Mouse (Mus musculus) ES-E14 (cell line): ENCODE results near the gene Tnip1. TPM values are rescaled to one million over a fixed set of nuclear protein-coding genes. Genes with fewer than 3 reads are reported as not detected.

Experiments used
- DNase-seq: peaks from one replicate; pipeline ENCODE4 v3.0.0-alpha.2; 2013; ENCODE audit warnings: low read depth, low spot score
- H3K27ac ChIP-seq: 2 replicates; pipeline ENCODE4 v1.5.1; 2012; ENCODE audit warnings: low read depth, mild to moderate bottlenecking, low read length, moderate library complexity, mixed read lengths; ENCODE audit not compliant: poor library complexity, insufficient read depth, severe bottlenecking
- H3K36me3 ChIP-seq: 2 replicates; pipeline ENCODE4 v1.6.1; 2012; ENCODE audit warnings: mild to moderate bottlenecking, low read length, moderate library complexity, mixed read lengths; ENCODE audit not compliant: control insufficient read depth, poor library complexity, insufficient read depth, severe bottlenecking
- H3K4me1 ChIP-seq, 2 experiments: fragments of 150-350 bp in 1 of 2; sonication (generic) in 1 of 2; 2 replicates each; pipeline ENCODE4 v1.6.1; 2012; ENCODE audit warnings: low read length in 2 of 2, mild to moderate bottlenecking in 1 of 2, mixed read lengths in 1 of 2; ENCODE audit not compliant: control insufficient read depth in 2 of 2, insufficient read depth in 2 of 2, poor library complexity in 1 of 2
- H3K4me3 ChIP-seq, 2 experiments: fragments of 150-350 bp in 1 of 2; sonication (generic) in 1 of 2; 2 replicates each; pipeline ENCODE4 v1.5.1; 2012; ENCODE audit warnings: low read length in 2 of 2, low read depth in 1 of 2, mild to moderate bottlenecking in 1 of 2, mixed read lengths in 1 of 2; ENCODE audit not compliant: insufficient read depth in 1 of 2, poor library complexity in 1 of 2, severe bottlenecking in 1 of 2
- H3K9ac ChIP-seq: 2 replicates; pipeline ENCODE4 v1.6.1; 2012; ENCODE audit warnings: low read depth, mild to moderate bottlenecking, low read length, mixed read lengths; ENCODE audit not compliant: poor library complexity, insufficient read depth, severe bottlenecking
- H3K9me3 ChIP-seq: fragments of 150-350 bp; sonication (generic); 2 replicates; pipeline ENCODE4 v1.6.1; 2012; ENCODE audit warnings: low read depth, mild to moderate bottlenecking, low read length; ENCODE audit not compliant: control insufficient read depth, insufficient read depth
- CHD2 ChIP-seq: IDR thresholded peaks from 2 replicates; pipeline ENCODE4 v1.6.1; 2014; ENCODE audit warnings: mild to moderate bottlenecking, low read depth, low read length, inconsistent platforms
- HCFC1 ChIP-seq: IDR thresholded peaks from 2 replicates; pipeline ENCODE4 v1.6.1; 2012; ENCODE audit warnings: low read length, inconsistent platforms, borderline replicate concordance; ENCODE audit not compliant: insufficient read depth
- MAFK ChIP-seq: IDR thresholded peaks from 2 replicates; pipeline ENCODE4 v1.6.1; 2014; ENCODE audit warnings: mild to moderate bottlenecking, low read depth, low read length, inconsistent platforms; ENCODE audit not compliant: insufficient read depth
- ZC3H11A ChIP-seq: IDR thresholded peaks from 2 replicates; pipeline ENCODE4 v1.6.1; 2012; ENCODE audit warnings: low read depth, mild to moderate bottlenecking, inconsistent platforms, low read length, borderline replicate concordance
- ZNF384 ChIP-seq: IDR thresholded peaks from 2 replicates; pipeline ENCODE4 v1.6.1; 2012; ENCODE audit warnings: low read depth, low read length, inconsistent platforms
- in situ Hi-C, 2 experiments: fragments of 600-800 bp; cut with MboI; formaldehyde crosslinking; loops; one replicate each; pipeline ENCODE4 v1.15.1; 2025; ENCODE audit warnings: low sequenced_read_pairs in 2 of 2, inconsistent platforms in 1 of 2; ENCODE audit not compliant: unreplicated experiment in 2 of 2
- total RNA-seq: library from RNA; depleted of rRNA; stranded (reverse); fragments of 300-350 nt; gene quantifications from 2 replicates; pipeline ENCODE4 v1.2.3, GENCODE M21; 2012

Tnip1 gene
- total RNA-seq, 1 experiment = 14.3 TPM

- Histone ChIP-seq H3K4me3 (no peak overlapping the region), H3K4me1 (peaks cover 0 to 3% of the 10 kb centered on the region in 2 experiments; a peak in 1 of 4 replicates), H3K9me3 (no peaks in the 10 kb centered on the region), H3K36me3 (peaks cover 60% of the 10 kb centered on the region), H3K27ac (no peak overlapping the region), H3K9ac (no peak overlapping the region)
- in situ Hi-C loops = no loop called here
- no peak for DNase-seq
- TF ChIP-seq CHD2 (no peak), MAFK (no peak), HCFC1 (no peak)
Measured at GRCm38 (mm10) chr11:54918273-54918672, 44.4 kb downstream of the Tnip1 start.

- Histone ChIP-seq H3K36me3 (peaks cover 58% of the 10 kb centered on the region), H3K4me3 (no peak overlapping the region), H3K9me3 (no peaks in the 10 kb centered on the region), H3K27ac (no peak overlapping the region), H3K9ac (no peak overlapping the region), H3K4me1 (peaks cover 0 to 3% of the 10 kb centered on the region in 2 experiments; a peak in 1 of 4 replicates)
- DNase-seq = no peak
- TF ChIP-seq ZNF384 = no peak
- no peak for TF ChIP-seq MAFK
- no peak for TF ChIP-seq ZC3H11A
- no peak for TF ChIP-seq HCFC1
- no peak for TF ChIP-seq CHD2
- in situ Hi-C loops = no loop called here
Measured at GRCm38 (mm10) chr11:54917461-54917860, 45.3 kb downstream of the Tnip1 start.

DNA sequence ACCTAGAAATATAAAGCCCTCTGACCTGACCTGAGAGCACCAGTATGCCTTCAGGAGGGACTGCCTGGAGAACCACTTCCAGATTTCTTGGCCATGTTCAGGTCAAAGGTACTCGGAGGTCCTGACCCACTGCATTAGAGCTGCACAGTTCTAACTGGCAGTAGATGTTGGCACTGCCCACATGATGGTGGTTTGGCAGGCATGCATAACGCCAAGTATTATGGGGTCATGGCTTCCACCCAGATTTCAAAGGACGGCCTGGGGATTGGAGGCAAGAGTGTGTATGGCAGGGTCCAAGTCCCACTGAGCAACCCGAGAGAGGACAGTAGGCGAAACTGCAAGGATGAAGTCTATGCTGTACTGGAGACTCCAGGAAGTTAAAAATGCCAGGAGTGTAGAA is 48.9 kb downstream of the Tnip1 start:
- Histone ChIP-seq H3K4me3 (no peak overlapping the region), H3K9ac (no peak overlapping the region), H3K4me1 (no peaks in the 10 kb centered on the region), H3K36me3 (peaks cover 59% of the 10 kb centered on the region), H3K9me3 (no peaks in the 10 kb centered on the region), H3K27ac (no peak overlapping the region)
- in situ Hi-C loops = no loop called here
- no peak for DNase-seq
- TF ChIP-seq MAFK = no peak
- TF ChIP-seq CHD2 = no peak
- no peak for TF ChIP-seq ZC3H11A
- no peak for TF ChIP-seq HCFC1
- no peak for TF ChIP-seq ZNF384

DNA sequence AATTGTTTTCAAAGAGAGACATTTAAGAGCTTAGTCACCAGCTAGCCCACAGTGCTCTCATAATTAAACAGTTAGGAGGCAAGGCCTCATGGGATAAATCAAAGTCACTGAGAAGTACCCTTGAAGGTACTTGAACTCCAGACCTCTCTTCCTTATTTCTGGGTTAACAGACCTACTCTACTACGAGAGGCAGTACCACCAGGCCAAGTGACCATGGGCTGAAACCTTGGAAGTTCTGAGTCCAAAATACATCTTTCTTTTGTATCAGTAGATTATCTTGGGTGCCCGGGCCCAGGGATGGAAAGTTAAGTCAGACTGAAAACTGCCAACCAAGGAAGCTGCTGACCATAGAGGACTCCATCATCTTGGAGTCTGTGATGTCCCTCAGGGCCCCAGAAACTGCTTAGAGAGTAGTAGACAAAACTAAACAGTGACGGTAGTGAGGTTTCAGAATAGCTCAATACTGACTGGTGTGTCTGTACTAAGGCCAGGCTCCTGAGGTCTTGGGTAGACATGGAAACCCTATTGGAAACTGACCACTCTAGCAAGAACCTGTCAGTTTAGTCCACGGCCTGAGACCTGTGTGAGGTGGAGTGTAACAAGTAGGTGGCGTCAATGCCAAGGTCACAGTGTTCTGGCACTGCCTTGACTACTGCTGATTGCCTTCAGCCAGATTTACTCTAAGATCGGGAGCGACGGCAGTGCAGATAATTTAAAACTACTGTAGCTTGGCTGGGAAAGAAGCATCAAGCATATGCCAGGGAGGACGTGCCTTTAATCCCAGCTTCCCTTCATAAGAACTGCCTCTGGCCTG is 50.0 kb downstream of the Tnip1 start:
- no peak overlapping the region for H3K27ac ChIP-seq
- no peaks in the 10 kb centered on the region for H3K4me1 ChIP-seq
- H3K9ac ChIP-seq = no peak overlapping the region
- H3K9me3 ChIP-seq = no peaks in the 10 kb centered on the region
- TF ChIP-seq ZC3H11A = no peak
- TF ChIP-seq ZNF384 = no peak
- no peak for TF ChIP-seq CHD2
- TF ChIP-seq MAFK = no peak
- no peak for TF ChIP-seq HCFC1
- in situ Hi-C loops = no loop called here
- no peak overlapping the region for H3K4me3 ChIP-seq
- peaks cover 55% of the 10 kb centered on the region for H3K36me3 ChIP-seq
- DNase-seq = no peak
